Mouse (Mus musculus): ENCODE measurements around the gene Samd11.

The Samd11 gene

GRCm38 (mm10) chr4:156209963-156210635, 45.4 kb downstream of the Samd11 start:
- no peak for DNase-seq

DNA sequence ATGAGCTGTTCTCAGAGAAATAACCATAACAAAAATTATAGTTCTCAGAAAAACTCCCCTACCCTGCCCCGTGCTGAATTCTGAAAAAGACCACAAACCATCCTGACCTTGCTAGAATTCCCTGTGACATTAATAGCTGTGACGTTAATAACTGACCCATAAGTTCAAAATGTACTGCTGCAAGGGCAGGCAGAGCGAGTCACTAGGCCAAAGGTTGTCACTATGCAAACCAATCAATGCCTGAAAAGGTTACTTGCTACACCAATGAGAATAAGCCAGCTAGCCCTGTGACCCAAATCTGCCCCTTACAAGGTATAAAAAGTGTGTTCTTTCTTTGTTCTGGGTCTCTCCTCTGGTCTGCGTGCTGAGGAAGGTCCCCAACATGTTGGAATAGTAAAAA, 46.6 kb downstream of the Samd11 start:
- DNase-seq: no peak

DNA sequence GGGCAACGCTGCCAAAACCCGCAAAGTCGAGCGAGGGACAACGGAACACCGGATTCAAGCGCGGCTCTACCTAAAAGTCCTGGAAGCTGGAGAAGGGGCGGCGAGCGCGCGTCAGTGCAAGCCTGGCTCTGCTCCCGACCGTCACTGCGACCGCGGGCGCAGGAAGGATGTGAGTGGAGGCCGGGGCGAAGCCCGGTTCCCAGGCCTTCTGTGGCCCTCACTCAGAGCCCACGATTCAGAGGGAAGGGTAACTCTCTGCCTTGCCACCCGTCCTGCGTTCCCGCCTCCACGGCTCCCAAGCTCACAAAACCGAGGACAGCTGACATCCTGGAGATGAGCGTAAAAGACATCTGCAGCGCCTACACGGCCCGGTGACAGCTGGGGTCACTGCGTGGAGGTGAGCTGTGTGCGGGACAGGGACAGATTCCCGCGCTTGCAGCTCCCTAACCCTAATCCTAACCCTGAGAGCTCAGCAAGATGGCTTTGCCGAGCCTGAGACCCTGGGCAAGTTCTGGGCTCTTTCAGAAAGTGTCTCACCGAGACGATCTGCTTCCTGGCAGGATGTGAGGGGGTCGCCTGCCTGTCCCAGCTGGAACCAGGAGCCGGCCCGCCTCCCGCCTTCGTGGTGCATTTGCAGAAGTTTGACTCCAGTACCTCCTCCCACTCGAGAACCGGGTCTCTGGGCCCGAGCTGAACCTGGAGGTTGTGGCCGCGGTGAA, 51.9 kb downstream of the Samd11 start:
- DNase-seq: no peak

- peak; percentile 68 for DNase-seq
Measured at GRCm38 (mm10) chr4:156203001-156203412, 52.5 kb downstream of the Samd11 start, which contains the start of gene AW011738. Gene AW011738 (plus strand): TSS chr4:156203304.

DNA sequence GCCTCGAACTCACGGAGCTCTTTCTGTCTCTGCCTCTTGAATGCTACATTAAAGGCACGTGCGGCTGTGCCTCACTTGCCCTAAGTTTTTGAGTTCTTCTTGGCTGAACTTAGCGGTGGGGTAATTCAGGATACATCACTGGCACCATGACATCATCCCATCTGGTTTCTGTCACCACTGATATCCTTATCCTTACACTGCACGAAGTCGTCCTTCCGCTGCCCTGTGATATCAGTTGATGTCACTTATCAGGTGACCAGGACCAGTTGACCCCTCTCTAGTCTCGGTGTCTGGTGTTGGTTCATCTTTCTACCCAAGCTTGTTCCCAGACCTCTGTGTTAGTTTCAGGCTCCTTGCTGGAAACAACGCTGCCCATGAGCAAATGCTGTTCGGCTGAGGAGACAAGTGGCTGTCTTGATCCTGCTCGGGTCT, 53.0 kb downstream of the Samd11 start:
- no peak for DNase-seq

DNA sequence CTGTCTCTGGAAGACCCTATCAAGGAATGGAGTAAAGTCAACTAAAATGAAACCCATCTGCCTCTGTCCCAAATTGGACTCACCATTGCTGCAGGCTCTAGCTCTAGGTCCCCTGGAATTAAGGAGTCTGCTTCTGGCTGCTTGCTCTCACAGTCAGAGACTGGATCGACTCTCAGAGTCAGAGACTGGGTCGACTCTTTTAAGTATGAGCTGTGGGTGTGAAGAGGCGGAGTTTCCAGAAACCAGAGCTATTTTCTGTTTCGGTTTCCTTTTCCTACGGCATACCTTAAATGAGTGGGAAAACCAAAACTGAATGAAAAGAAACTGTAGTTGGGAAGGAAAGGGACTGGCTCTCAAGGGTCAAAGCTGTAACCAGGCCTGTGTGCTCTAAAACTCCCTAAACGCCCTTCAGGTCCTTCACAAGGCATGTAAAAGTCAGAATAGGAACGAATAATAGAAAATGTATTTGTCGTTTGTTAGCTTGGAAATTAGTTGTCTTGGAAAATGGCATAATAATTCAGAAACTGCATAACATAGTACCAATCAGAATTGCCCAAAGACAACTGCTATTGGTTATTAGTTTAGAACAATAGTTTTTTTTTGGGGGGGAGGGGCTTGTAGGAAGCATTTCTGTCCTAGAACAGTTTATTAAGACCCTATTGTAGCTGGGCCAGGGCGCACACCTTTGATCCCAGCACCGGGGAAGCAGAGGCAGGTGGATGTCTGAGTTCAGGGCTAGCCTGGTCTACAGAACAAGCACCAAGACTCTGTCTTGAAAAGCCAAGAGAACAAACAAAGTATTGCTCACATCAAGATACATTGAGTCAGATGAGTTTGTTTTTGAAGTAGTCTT, 54.6 kb downstream of the Samd11 start, which contains the start of gene Isg15:
Gene Isg15, minus strand, starts transcription at position 196 of the 853 bp plus-strand sequence.
- no peak for DNase-seq

DNA sequence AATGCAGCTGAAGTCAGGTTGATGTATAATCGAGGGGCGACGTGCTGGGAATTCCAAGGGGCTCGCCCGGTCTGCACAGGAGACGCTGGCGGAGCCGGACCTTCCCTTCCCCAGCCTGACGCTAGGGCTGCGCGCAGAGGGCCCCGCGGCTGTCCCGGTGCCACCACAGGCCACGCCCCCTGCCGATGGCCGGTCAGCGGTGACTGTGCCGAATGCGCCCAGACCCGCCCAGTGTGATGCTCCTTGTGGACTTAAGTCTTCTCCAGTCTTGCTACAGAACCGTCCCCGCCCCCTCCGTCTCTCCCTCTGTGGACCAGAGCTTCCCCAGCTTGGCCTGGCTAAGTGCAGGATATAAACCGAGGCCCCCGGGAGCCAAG, 57.6 kb downstream of the Samd11 start:
- peak; percentile 67 for DNase-seq

DNA sequence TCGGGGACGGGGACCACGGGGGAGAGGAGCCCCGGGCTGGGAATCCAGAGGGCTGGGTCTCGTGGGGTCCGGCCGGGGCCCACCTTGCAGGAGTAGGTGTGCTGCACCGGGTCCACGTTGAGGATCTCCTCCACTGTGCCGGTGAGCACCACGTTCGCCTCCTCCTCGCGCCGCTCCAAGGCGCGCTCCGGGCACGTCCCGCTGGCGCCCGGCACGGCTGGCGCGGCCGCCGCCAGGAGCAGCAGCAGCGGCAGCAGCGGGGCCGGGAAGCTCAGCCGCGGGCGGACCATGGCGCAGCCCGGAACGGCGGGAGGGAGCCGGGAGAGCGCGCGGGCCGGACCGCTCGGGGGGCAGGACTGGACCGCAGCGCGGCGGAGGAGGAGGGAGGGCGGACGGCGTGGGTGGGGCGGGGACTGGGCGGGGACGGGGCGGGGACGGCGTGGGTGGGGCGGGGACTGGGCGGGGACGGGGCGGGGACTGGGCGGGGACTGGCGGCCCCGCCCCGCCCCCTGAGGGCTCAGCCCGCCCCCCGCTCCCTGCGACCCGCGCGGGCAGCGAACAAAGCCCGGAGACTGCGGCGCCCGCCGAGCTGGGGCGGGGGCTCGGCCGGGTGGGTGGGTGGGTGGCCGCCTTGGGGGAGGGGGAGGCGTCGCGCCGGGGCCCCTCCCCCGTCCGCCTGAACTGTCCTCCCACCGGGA, 58.2 kb downstream of the Samd11 start, which contains the start of gene Agrn:
Gene Agrn, minus strand, starts transcription at position 358 of the 698 bp plus-strand sequence.
- DNase-seq: peak; percentile 45
